Mouse (Mus musculus) ES-Bruce4 (cell line): ENCODE measurements at regions not wholly inside any gene's neighbourhood (a gene's known extent, or its start where the extent isn't known, plus 50 kb on each side); places are given as distances from the start of the nearest gene placed in this dataset.

Experiments used
- CTCF ChIP-seq: IDR thresholded peaks from one replicate; pipeline ENCODE4 v1.8.1; 2011; ENCODE audit warnings: low read depth, low read length
- POLR2A ChIP-seq: IDR thresholded peaks from one replicate; pipeline ENCODE4 v1.8.1; 2011; ENCODE audit warnings: low read length; ENCODE audit not compliant: insufficient read depth

DNA sequence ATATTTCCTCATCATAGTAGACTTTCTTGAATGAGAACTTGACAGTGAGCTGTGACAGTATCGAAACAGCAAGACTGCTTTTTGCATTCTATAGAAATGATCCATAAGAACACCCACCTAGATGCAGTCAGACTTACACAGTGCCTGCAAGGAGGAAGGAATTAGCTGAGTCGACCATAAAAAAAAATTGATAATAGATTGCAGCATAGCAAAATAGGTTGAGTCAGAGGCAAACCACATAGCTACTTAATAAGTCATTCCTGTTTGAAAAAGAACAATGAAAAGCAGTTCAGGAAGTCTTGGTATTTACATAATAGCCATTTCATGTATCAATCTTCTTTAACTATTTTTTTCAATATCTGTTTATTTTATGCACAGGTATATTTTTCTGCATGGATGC, 591.9 kb upstream of the C030005K15Rik start:
- TF ChIP-seq POLR2A (no peak), CTCF (no peak)
